Mouse (Mus musculus): ENCODE measurements around the gene Midn.

- TF ChIP-seq POLR2A (IDR thresholded peaks at IDR 0.05; ENCODE audit: low read depth, low read length), result no peak
- TF ChIP-seq CTCF (IDR thresholded peaks at IDR 0.05; ENCODE audit: extremely low read depth, insufficient read length, insufficient replicate concordance, low read depth, low read length), result no peak
These were observed 15.6 kb downstream of the Midn start for GRCm38 (mm10) chr10:80163721-80164120.
